Mouse (Mus musculus) intestine, postnatal 0 days (tissue): ENCODE data around the gene Iqcf4. TPM values are rescaled to one million over a fixed set of nuclear protein-coding genes. Genes with fewer than 3 reads are reported as not detected.

Experiments used
- ATAC-seq: fragments of 200-750 bp; cut with Nextera tagmentation; 2 replicates; pipeline ENCODE4 v1.8.0; 2017; ENCODE audit warnings: mild to moderate bottlenecking, moderate TSS enrichment, moderate library complexity
- H3K27ac ChIP-seq: fragments of 300-500 bp; sonication (generic); 2 replicates; pipeline ENCODE4 v1.5.1; 2014; ENCODE audit warnings: mild to moderate bottlenecking, low read depth, low read length, moderate library complexity
- H3K27me3 ChIP-seq: fragments of 300-500 bp; sonication (generic); replicated peaks from 2 replicates; pipeline ENCODE4 v1.6.1; 2014; ENCODE audit warnings: low read length, mixed read lengths; ENCODE audit not compliant: control insufficient read depth, insufficient read depth
- H3K36me3 ChIP-seq: fragments of 300-500 bp; sonication (generic); 2 replicates; pipeline ENCODE4 v1.6.1; 2014; ENCODE audit warnings: mild to moderate bottlenecking, moderate library complexity; ENCODE audit not compliant: control insufficient read depth, insufficient read depth
- H3K4me1 ChIP-seq: fragments of 300-500 bp; sonication (generic); replicated peaks from 2 replicates; pipeline ENCODE4 v1.6.1; 2014; ENCODE audit warnings: antibody characterized with exemption, low read length, mixed read lengths; ENCODE audit not compliant: control insufficient read depth, insufficient read depth
- H3K4me2 ChIP-seq: fragments of 300-500 bp; sonication (generic); replicated peaks from 2 replicates; pipeline ENCODE4 v1.6.1; 2014; ENCODE audit warnings: low read depth, mild to moderate bottlenecking, moderate library complexity
- H3K4me3 ChIP-seq: fragments of 300-500 bp; sonication (generic); 2 replicates; pipeline ENCODE4 v1.5.1; 2014; ENCODE audit warnings: low read depth, low read length
- H3K9ac ChIP-seq: fragments of 300-500 bp; sonication (generic); 2 replicates; pipeline ENCODE4 v1.6.1; 2014; ENCODE audit warnings: mild to moderate bottlenecking, low read depth, low read length
- H3K9me3 ChIP-seq: fragments of 300-500 bp; sonication (generic); 2 replicates; pipeline ENCODE4 v1.6.1; 2016; ENCODE audit warnings: mixed run types; ENCODE audit not compliant: control insufficient read depth
- CTCF ChIP-seq: sonication (generic); IDR thresholded peaks from 2 replicates; pipeline ENCODE4 v1.5.1; 2016; ENCODE audit warnings: low read depth, mild to moderate bottlenecking, control low read depth, antibody characterized with exemption, moderate library complexity
- WGBS: fragments of 180-500 bp; shearing (Covaris S2); extraction: QIAGEN DNeasy Blood & Tissue Kit; methylation state at CpG from one replicate; pipeline ENCODE4 v1.1.7; 2014; 5-methylcytosine and 5-hydroxymethylcytosine counted together
- polyA plus RNA-seq: library from polyadenylated mRNA; unstranded; fragments of >200 nt; fragmentation: Nextera tagmentation; extraction: Ambion mirVana; gene quantifications from 2 replicates; pipeline ENCODE4 v1.2.1, GENCODE M21; 2015

Gene Iqcf4
- polyA plus RNA-seq, 1 experiment from 2014 or later: not detected

DNA sequence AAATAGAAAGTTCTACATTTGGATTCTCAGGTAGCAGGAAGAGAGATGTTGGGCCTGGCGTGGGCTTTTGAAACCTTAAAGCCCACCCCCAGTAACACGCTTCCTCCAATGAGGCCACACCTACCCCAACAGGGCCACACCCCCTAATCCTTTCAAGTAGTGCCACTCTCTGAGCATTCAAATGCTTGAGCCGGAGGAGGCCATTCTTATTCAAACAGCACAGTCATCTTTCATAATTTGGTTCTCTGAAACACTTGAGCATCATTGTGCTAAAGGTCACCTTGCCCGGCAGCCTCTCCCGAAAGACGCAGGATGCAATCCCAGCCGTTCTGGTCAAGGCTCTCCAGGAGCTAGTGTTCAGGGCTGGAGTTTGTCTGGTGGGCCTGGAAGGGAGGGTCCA is 36.5 kb downstream of the Iqcf4 start:
- Histone ChIP-seq H3K4me1 (no peaks in the 10 kb centered on the region), H3K4me2 (no peak overlapping the region), H3K9ac (no peak overlapping the region), H3K4me3 (no peak overlapping the region), H3K27me3 (no peaks in the 10 kb centered on the region), H3K36me3 (no peaks in the 10 kb centered on the region), H3K27ac (no peak overlapping the region), H3K9me3 (no peaks in the 10 kb centered on the region)
- no peak for TF ChIP-seq CTCF
- no peak for ATAC-seq
- 90% methylated on average over 7 of the region's 7 CpGs for WGBS

DNA sequence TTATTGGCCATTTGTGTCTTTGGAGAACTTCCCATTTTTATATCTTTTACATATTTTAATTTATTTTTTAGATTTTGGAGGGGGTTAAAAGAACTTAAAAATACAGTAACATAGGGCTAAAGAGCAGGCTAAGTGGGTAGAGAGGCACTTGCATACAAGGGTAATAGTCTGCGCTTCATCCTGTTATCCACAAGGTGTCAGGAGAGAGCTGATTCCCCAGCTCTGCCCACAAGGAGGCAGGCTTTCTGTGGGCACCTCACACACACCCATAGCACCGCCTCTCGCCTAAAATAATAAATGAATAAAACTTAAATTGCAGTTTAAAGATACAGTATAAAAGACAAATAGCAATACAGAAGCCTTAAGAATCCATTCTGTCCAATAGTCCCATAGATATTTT is 39.0 kb downstream of the Iqcf4 start:
- H3K36me3 ChIP-seq: no peaks in the 10 kb centered on the region
- H3K4me3 ChIP-seq: no peak overlapping the region
- 16% methylated on average over 3 of the region's 3 CpGs for WGBS
- H3K4me1 ChIP-seq: no peaks in the 10 kb centered on the region
- no peak overlapping the region for H3K9ac ChIP-seq
- TF ChIP-seq CTCF: peak; percentile 90
- no peak for ATAC-seq
- H3K27ac ChIP-seq: no peak overlapping the region
- H3K27me3 ChIP-seq: no peaks in the 10 kb centered on the region
- H3K9me3 ChIP-seq: no peaks in the 10 kb centered on the region
- H3K4me2 ChIP-seq: no peak overlapping the region

DNA sequence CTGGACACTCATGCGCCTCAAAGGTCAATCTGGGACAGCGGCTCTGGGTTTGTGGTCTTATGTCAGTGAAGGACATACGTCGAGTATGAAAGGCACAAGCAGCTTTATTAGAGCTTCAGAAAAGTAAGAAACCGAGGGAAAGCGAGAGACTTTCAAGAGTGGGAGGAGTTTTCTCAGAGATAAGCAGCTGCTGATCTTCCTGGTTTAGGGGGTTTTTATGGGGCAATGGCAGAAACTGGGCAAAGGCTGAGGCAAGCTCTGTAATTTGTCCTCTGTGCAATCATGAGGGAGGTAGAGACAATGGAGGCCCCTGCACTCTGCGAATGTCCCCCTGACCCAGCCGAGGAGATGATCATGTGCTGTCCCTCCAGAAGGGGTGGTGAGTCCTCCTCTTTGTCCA is 50.9 kb downstream of the Iqcf4 start:
- WGBS: 48% methylated on average over 8 of the region's 8 CpGs
- H3K4me1 ChIP-seq: 0 out of 2 replicates have a peak, but pooled peaks cover 3% of the 10 kb centered on the region

DNA sequence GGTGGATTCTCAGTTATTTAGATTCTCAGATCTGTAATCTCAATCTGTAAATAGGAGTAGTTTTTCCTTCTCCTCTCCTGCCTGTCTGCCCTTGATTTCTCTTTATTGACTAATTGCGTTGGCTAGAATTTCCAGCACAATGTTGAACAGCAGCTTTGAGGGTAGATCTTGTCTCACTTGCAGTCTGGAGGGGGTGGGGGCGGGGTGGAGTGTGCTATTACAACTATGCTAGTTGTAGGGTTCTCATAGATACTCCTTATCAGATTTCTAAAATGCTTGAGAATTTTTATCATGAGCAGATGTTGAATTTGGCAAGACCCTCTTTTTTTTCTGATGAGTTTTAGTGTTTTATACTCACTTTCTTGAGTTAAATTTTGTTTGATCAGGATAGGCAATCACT is 51.4 kb downstream of the Iqcf4 start:
- 0 out of 2 replicates have a peak, but pooled peaks cover 3% of the 10 kb centered on the region for H3K4me1 ChIP-seq
- H3K27me3 ChIP-seq: no peaks in the 10 kb centered on the region
- no peak for TF ChIP-seq CTCF
- H3K9me3 ChIP-seq: no peaks in the 10 kb centered on the region
- H3K4me2 ChIP-seq: no peak overlapping the region
- H3K9ac ChIP-seq: no peak overlapping the region
- no peak for ATAC-seq
- no peak overlapping the region for H3K27ac ChIP-seq
- H3K4me3 ChIP-seq: no peak overlapping the region
- no peaks in the 10 kb centered on the region for H3K36me3 ChIP-seq
- 55% methylated on average over 2 of the region's 2 CpGs for WGBS

More for the DNA sequence above, 50.9 kb downstream of the Iqcf4 start:
- Histone ChIP-seq H3K9me3 (no peaks in the 10 kb centered on the region), H3K4me2 (no peak overlapping the region), H3K4me3 (no peak overlapping the region), H3K9ac (no peak overlapping the region), H3K27me3 (no peaks in the 10 kb centered on the region), H3K36me3 (no peaks in the 10 kb centered on the region), H3K27ac (no peak overlapping the region)
- no peak for ATAC-seq
- TF ChIP-seq CTCF: no peak

Other genes with a start within 250 kb of the Iqcf4 start
- 4.6 TPM in 2 replicates for gene Dusp7, start 202.4 kb downstream of the Iqcf4 start, polyA plus RNA-seq
- 539 and 575 TPM in 2 replicates for gene Rpl29, start 141.5 kb downstream of the Iqcf4 start, polyA plus RNA-seq
- gene Acy1, start 132.7 kb downstream of the Iqcf4 start, polyA plus RNA-seq: 42.2 and 43.2 TPM in 2 replicates
- 35.9 and 38.1 TPM in 2 replicates for gene Abhd14b, start 123.5 kb downstream of the Iqcf4 start, polyA plus RNA-seq
- gene Abhd14a, start 123.3 kb downstream of the Iqcf4 start, polyA plus RNA-seq: 20.8 and 21.0 TPM in 2 replicates
- gene Pcbp4, start 117.7 kb downstream of the Iqcf4 start, polyA plus RNA-seq: 13.8 and 15.7 TPM in 2 replicates
- gene Gpr62, start 105.1 kb downstream of the Iqcf4 start, polyA plus RNA-seq: 0.17 and 0.26 TPM in 2 replicates
- gene Rrp9, start 95.0 kb downstream of the Iqcf4 start, polyA plus RNA-seq: 17.7 and 19.4 TPM in 2 replicates
- gene Parp3, start 94.0 kb downstream of the Iqcf4 start, polyA plus RNA-seq: 2.5 and 3.8 TPM in 2 replicates
- gene Iqcf1, start 71.0 kb downstream of the Iqcf4 start, polyA plus RNA-seq: not detected in 2 replicates
- not detected in 2 replicates for gene Iqcf5, start 56.4 kb downstream of the Iqcf4 start, polyA plus RNA-seq
- not detected in 2 replicates for gene Iqcf3, start 9.4 kb downstream of the Iqcf4 start, polyA plus RNA-seq
- not detected in 2 replicates for gene Iqcf6, start 55.6 kb upstream of the Iqcf4 start, polyA plus RNA-seq
- gene Grm2, start 85.1 kb upstream of the Iqcf4 start, polyA plus RNA-seq: not detected in 2 replicates
- 100 and 109 TPM in 2 replicates for gene Tex264, start 114.9 kb upstream of the Iqcf4 start, polyA plus RNA-seq
- 1.9 and 3.0 TPM in 2 replicates for gene Rad54l2, start 218.2 kb upstream of the Iqcf4 start, polyA plus RNA-seq